Mouse (Mus musculus) T-helper 2 cell (primary cell): ENCODE measurements around the gene Eva1b.

Experiments used
- in situ Hi-C: fragments of 300-600 bp; cut with MboI, MseI; formaldehyde crosslinking; loops from one replicate; pipeline ENCODE4 v1.15.1; 2025; ENCODE audit warnings: high pct_unique_total_duplicates

Gene Eva1b

DNA sequence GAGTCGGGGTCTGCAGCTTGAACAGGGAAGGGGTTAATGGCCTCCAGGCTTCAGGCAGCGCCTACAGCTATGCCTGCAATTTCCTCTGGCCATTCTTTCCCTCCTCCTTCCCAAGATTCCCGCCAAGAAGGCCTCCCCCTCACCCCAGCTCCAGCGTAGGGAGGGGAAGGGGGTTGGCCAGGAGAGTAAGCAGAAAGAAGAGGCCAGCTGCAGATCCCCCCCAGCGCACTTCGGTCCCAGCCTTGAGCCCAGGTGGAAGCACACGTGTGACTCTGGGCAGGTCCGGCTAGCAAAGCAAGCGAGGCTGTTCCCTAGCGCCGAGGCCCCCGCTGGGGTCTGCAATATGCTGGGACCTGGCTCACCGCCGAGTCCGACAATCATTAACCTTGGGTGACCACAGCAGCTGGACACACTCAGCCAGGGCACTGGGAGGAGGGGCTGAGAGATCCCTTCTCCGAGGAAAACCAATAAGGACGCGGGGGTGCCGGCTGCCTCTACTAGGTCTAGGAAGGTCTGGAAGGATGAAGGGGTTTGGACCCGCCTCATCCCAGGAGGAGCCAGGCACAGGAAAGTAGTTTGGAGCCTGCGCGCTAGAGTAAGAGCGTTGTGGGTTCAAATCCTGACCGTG is at the start of gene Eva1b:
Eva1b (plus strand) TSS at position 212 of the 628 bp plus-strand sequence.
- in situ Hi-C loops = no loop called here

- in situ Hi-C loops = no loop called here
Measured at GRCm38 (mm10) chr4:126099365-126099764, 48.2 kb upstream of the Eva1b start.

DNA sequence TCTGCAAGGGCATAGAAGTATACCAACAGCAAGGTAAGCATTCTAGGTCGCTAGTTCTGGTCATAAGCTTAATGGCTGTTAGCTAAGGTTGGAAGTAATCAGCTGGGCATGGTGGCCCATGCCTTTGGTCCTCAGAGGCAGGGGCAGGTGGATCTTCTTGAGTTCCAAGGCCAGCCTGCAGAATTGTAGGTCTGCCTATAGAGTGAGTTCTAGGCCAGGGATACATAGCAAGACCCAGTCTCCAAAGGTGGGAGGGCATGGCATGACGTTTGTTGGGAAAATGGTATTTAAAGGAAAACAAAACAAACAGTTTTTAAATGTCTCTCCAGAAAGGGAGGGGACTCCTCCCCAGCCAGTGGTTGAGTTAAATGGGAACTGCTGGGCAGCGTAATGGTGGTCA is 46.8 kb upstream of the Eva1b start:
- in situ Hi-C loops = no loop called here

GRCm38 (mm10) chr4:126102061-126102841 is 45.3 kb upstream of the Eva1b start:
- in situ Hi-C loops = no loop called here

- in situ Hi-C loops = no loop called here
Measured at GRCm38 (mm10) chr4:126103057-126103581, 44.4 kb upstream of the Eva1b start.

GRCm38 (mm10) chr4:126103590-126104068 is 43.9 kb upstream of the Eva1b start, which contains the start of gene Stk40:
TSS of gene Stk40 (plus strand) at chr4:126103957.
- in situ Hi-C loops = no loop called here

DNA sequence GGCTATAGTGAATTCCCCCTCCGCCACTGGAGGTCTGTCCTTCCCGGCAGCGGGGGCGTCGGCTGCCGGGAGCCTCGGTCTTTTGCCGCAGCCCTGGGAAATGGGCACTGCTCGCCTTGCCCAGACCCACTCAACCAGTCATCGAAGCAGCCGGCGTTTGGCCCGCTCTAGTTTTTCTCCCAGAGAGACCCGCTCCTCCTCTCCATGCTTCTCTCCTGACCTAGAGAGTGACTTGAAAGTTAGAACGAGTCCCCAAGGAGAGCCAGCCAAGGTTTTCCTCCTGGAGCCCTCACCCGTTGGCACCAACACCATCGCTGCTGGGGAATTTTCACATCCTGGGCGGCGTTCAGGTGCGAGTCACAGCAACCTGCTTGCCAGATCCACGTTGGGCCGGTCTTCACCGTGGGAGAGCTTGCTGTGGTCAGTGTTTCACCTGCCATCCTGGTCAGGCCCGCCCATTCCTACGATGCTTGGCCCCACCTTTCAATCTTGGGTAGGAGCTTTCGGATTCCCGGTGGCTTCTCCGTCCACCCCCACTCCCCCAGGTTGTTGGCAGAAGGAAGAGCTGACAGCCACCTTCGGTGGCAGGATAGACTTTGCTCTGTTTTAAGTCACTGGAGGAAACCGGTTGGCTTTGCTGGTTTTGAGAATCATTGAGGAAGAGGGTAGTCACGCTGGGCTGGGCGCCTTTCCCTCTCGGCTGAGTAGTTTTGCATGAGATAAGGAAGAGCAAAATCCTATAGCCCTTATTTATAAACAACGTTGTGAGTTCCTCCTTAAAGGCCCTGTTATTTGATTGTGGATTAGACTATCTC is 43.1 kb upstream of the Eva1b start:
- in situ Hi-C loops = no loop called here

- in situ Hi-C loops = no loop called here
Measured at GRCm38 (mm10) chr4:126105131-126105783, 42.3 kb upstream of the Eva1b start.

- in situ Hi-C loops = no loop called here
Measured at GRCm38 (mm10) chr4:126108061-126108740, 39.3 kb upstream of the Eva1b start.

DNA sequence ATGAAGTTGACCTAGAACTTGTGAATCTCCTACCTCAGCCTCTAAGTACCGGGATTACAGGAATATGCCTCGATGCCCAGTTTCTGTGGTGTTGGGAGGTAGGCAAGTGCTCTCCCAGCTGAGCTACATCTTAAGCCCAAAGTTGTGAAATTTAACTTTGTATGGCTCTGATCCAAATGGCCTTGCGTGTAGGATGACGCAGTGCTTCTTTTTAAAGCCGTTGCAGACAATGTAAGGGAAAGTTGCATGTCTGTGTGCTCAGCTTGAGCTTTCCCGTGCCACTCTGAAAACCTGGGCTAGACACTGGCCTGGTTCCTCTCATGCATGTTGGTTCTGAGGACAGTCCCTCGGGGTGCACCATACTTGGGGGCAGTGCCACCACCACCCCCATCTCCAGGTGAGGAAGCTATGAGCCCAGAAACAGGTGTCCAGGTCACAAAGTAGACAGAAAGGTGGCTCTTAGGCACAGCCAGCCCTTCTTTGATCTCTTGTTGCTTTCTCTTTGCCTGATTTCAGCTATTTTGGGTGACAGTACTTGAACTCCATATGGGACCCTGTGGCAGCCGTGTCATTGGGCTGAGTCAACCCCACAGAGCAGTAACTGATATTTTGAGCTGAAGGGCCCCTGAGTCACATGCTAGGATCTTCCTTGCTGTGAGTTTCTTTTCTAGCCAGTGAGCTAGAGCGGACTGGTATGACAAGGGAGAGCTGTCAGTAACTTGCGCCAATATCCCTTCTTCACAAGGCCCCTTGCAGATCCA is 37.8 kb upstream of the Eva1b start:
- in situ Hi-C loops = no loop called here

DNA sequence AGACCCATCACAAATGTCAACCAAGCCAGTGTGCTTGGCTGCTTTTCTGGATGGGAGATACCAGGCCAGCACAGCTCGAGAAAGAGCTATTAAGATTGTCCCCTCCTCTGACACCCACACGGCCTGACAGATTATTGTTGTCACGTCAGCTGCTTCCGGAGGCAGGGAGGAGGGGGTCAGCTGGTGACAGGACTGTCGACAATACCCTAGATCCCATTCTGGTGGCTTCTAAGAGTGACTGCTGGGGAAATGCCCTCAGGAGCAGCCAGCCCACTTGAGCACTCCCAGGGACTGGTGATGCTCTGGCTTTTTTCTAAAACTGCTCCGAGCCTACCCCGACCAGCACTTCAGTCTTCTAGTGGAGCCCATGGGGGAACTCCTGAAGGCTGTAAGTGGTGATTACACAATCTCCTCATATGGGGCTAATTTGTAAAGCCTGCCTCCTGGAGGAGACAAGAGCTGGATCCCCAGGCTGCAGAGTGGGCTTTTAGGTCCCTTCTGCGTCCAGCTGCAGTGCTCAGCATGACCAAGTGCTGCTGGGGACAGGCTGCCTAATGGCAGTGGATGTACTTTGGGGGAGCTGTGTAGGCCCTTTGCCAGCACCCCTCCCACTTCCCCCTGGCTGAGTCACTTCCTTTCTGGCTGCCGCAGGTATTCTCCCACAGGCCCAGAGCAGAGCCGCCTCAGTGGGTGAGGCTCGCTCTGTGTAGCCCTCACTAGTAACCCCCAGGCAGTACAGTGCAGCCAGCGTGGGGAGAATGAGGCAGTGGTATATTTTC is 37.0 kb upstream of the Eva1b start:
- in situ Hi-C loops = no loop called here

DNA sequence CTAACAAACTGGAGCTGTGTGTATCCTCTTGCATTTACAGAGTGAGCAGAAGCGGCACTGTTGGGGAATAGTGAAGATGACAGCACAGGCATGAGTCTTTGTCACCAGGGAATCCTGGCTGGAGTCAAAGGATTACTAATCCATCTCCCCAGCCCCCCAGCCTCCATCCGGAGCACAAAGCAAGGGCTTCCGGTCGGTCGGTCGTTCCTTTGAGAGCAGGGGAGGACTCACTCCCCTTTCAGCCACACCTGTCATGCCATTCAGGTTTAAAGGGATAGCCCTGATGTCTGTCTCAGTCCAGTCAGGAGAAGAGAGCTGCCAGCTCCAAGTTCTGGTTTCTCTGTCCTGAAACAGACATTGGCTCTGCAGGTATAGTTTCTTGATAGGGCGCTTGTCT is 36.4 kb upstream of the Eva1b start:
- in situ Hi-C loops = no loop called here

DNA sequence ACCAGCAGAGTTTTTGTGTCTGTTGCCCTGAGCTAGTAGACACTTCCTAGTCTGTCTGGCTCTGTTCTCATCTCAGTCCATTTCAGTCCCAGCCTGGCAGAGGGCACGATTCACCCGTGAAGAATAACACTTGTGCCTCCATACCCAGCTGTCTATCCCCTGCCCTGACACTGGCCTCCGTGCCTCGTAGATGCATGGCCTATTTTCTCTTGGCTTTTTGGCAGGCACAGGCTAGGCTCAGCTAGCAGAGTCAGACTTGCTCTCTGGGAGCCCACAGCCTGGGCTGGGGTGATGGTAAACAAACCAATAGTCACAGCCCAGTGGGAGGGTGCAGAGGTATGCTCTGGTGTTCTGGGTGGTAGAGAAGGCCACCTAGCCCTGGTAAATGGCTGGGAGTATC is 34.3 kb upstream of the Eva1b start:
- in situ Hi-C loops = no loop called here

DNA sequence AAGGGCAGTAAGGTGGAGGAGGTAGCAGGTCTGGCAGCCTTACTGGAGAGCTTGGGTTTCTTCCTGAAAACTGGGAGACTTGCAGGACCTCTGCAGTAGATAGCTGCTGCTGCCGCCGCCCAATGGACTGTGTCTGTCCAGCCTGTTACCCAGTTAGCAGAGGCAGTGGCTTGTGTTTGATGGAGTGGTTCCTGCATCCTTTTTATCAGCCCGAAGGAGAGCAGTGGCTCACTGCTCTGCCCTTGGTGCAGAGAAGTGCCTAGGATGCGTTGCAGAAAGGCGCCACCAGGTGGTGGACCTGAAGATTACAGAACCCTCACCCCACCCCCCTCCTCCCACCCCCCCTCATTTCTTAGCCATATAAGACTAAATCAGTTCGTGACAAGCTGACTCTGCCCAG is 33.6 kb upstream of the Eva1b start:
- in situ Hi-C loops = no loop called here

GRCm38 (mm10) chr4:126115411-126115810 is 32.1 kb upstream of the Eva1b start:
- in situ Hi-C loops = loop anchor here (5.0 kb wide), 1 partner anchor 33 kb away; no protein-coding TSS in a partner anchor

DNA sequence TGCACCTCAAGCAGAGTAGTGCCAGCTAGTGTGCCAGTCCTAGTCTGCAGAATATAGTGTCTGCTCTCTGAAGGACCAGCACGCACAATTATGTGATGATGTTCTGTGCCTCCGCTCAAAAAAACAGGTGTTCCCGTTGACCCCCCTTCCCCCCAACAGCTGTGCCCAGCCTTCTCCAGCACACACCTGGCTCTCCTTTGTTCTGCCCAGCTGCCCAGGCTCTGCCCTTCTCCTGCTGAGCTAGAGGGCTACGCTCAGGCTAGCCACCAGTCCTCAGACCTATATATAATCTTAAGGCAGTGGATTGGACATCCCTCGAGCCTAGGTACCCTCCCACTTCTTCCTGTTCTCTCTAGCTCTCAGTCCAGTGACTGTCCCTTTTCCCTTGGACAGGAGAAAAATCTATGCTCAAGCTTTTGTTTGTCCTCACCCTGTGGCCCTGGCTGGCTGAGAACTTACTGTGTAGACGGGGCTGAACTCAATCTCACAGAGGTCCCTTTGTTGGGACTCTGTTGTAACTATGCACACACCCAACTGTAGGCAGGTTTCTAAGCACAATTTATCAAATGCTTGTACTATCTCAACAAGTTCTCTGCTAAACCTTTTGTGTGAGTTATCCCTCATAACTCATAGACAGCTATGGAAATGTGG is 31.5 kb upstream of the Eva1b start:
- in situ Hi-C loops = loop anchor here (5.0 kb wide), 1 partner anchor 34 kb away; no protein-coding TSS in a partner anchor

- in situ Hi-C loops = loop anchor here (5.0 kb wide), 1 partner anchor 35 kb away; no protein-coding TSS in a partner anchor
Measured at GRCm38 (mm10) chr4:126117116-126117515, 30.4 kb upstream of the Eva1b start.

- in situ Hi-C loops = loop anchor here (5.0 kb wide), 1 partner anchor 36 kb away; no protein-coding TSS in a partner anchor
Measured at GRCm38 (mm10) chr4:126118651-126119050, 28.9 kb upstream of the Eva1b start.
